Mouse (Mus musculus) G1E-ER4 (cell line): ENCODE measurements around the gene Calb2. TPM values are rescaled to one million over a fixed set of nuclear protein-coding genes. Genes with fewer than 3 reads are reported as not detected.

ENCODE experiments used
- GATA1 ChIP-seq: IDR thresholded peaks from one replicate; pipeline ENCODE4 v1.8.0; 2012; ENCODE audit warnings: low read length, inconsistent platforms
- polyA plus RNA-seq: library from polyadenylated mRNA; stranded (reverse); fragments of >175 nt; gene quantifications from 2 replicates; pipeline ENCODE4 v1.2.3, GENCODE M21; 2012

Calb2 gene
- polyA plus RNA-seq, 1 experiment = not detected

DNA sequence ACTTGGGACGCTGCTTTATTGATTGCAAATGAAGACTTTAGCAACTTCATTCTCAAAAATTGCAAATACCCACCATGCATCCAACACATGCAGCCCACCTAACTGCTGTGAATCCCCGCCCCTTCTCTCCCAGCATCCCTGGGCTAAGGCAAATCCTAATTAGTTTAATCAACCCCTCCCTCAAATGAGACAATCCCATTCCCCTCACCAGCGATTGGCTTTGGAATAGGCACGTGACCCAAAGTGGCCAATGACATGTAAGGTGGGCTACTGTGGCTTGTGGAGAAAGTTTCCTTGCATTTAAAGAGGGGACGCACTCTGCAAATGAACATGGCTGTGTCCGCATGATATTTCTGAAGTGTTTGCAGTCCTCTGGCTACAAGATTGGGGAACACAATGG, 15.1 kb downstream of the Calb2 start:
- TF ChIP-seq GATA1 = no peak

DNA sequence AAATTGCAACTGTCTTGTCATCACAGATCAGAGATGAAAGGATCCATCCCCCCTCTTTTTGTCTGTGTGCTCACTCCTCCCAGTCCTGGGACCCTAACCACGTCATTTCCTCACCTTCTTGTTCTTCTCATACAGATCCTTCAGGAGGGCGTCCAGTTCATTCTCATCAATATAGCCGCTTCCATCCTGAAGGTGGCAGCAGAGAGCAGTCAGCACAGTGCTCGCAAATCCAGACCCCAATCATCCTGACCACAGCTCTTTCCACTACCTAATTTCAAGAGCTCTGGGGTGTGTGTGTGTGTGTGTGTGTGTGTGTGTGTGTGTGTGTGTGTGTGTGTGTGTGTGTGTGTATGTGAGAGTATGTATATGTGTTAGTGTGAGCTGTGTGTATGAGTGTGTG, 22.5 kb downstream of the Calb2 start:
- TF ChIP-seq GATA1 = no peak

DNA sequence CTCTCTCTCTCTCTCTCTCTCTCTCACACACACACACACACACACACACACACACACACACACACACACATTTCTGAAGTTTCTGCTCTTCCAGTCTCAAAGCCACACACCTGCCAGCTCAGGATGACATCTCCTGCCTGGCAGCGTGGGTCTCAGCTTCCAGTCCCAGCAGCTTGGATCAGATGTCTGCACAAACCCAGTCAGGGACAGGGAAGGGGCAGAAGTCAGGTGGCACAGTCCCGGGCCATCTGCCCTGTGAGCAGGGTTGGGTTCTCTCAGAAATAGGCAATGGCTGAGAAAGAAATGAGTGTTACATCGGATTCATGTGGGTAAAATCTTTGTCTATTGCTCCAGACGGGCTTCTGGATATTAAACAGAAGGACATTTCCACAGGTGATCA, 27.2 kb downstream of the Calb2 start:
- TF ChIP-seq GATA1 = no peak

DNA sequence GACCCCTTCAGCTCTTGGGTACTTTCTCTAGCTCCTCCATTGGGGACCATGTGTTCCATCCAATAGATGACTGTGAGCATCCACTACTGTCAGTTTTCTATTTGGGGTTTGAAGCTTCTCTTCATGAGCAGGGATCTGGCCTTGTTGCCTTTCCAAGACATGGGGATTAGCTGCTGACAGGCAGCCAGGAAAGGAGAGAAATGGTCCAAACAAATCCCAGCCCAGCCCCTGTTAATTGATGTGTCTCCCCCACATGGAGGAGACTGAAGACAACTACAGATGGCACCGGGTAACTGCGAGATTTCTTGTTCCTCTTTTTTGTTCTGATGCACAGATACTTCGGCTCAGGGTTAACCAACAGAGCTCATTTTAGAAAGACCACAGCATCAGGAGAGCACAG, 27.9 kb downstream of the Calb2 start:
- TF ChIP-seq GATA1 = no peak

DNA sequence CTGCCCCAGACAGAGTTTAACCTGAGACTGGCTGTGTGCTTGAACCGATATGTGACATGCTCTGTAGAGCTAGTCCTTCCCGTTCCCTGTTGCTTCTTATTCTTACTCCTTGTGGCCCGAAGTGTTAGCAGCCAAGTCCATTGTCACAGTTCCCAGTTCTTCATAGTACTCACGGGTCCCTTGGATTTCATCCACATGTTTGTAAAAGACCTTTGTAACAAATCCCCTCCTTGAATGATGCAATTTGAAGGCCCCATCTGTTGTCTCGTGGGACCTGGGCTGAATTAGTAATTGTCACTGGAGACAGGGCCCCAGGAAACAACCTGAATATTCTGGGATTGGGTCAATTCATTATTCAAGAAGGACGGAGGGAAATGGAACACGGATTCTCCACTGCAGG, 32.5 kb downstream of the Calb2 start:
- TF ChIP-seq GATA1 = no peak

DNA sequence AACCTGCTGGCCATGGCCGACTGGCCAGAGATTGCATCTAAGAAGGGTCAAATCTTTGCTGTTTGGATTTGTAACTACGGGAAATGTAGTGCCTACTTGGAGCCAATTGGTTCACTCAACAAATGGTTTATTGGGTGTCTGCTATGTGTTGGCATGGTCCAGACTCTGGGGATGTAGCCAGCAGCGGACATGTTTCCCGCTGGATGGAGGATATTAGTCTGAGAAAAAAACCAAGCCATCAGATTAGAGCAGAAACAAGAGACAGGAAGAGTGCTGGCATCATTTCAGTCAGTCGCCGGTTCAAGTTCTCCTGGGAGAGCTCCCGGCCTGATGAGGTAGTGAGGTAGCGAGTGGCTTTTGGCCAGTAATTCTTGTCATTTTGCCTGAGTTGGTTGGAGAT, 33.8 kb downstream of the Calb2 start:
- TF ChIP-seq GATA1 = no peak

DNA sequence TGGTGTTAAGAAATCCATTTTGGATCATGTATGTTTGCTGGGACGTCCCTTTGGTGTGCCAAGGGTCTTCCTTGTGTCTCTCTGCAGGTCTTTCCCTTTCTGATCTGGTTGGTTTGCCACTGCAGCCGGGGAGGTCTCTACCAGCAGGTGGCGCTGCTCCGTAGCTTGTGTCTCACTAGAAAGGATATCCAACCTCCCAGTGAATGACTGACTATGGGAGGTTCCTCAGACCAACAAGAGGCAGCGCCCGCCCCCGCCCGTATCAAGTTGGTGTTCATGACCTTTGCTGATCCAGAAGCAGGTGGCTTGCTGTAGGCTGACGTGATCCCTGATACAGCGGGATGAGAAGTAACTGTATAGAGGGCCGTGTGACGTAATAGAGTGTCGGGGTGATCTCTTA, 37.5 kb downstream of the Calb2 start:
- no peak for TF ChIP-seq GATA1

DNA sequence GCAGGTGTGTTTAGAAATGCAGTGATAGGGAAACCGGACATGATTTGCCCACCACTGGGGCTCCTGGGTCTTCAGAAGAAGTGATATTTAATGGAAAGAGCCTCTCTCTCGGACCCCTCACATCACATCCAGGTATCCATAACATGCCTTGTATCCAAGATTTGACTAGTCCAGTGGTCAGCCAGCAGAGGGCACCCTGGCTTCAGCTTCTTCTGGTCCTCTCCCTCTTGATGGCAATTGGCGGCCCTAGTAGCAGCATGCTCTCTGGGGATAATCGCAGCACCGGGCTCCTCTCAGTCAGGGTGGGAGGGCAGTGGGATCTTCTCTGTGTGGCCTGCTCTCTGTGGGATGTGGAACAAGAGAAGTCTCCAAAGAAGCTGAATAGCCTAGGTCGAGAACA, 48.3 kb downstream of the Calb2 start:
- no peak for TF ChIP-seq GATA1

DNA sequence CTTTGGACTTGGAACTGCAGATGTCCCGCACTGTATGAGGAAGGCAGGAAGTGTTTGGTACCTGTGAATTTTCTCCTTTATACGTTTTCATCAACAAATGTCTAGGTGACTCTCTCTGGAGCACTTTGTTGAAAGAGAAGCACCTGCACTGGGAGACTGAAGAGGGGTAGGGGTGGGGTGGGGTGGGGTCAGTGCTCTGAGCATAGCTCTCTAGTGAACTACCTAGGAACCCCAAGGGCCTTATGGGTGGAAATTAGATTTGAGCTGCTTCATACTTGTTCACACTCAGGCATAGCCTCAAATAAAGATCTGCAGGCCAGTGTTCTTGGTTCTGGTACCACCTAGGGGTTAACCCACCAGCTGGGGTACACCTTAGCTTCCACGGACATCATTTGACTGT, 65.4 kb downstream of the Calb2 start, which contains the start of gene Gm17720:
Gene Gm17720, minus strand, starts transcription at position 101 of the 400 bp plus-strand sequence.
- TF ChIP-seq GATA1 = no peak

DNA sequence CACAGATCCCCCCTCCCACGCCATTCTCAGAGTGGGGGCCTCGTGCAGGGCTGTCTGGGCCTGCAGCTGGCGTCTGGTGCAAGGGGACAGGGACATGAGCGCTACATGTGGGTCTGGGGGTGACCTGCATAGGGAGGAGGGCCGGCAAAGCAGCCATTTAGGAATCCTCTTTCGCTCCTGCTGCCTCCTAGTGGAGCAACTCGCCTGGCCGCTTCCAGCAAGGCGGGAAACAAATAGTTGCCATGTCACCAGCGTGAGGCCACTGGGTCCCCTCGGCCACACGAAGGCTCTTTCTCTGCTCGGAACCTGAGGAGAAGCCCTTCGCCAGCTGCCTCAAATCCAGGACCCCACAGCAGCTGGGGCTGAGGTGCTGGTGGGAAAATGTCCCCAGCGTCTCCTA, 66.3 kb downstream of the Calb2 start:
- TF ChIP-seq GATA1 = no peak

DNA sequence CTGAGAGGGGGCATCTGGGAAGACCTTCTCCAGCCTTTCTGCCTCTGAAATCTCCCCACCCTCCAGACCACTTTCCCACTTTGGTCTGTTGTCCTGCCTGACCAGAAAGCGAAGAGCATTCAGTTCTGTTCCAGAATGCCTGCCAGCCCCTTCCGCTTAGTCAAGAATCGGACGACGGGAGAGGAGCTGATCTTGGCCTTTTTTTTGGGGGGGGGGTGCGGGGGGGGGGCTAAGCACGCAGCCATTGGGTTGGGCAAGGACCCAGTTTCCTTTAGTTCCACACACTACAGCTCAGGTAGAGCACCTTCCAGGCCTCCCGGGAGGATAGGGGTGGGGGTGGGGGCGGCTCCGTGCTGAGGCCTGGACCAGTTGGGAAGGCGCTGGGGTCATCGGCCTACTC, 67.1 kb downstream of the Calb2 start, which contains the start of gene Gm21964:
Gene Gm21964, plus strand, starts transcription at position 301 of the 400 bp plus-strand sequence.
- no peak for TF ChIP-seq GATA1

DNA sequence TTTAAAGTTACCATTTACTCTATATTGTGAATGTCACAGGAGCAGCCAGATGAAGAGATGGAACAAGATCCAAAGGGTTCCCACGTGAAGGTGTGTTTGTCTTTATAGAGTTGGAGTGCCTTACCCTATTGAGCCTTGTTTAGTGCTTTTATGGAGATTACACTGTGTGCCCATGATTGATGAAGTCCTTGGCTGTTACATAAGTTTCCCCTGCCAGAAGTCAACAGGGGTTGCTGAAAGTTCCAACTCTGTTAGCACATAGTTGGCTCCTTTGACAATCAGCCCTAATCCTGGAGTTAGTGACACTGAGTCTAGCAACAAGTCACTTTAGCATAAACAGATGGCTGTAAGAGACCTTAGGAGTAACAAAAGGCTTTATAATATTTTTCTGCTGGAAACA, 76.1 kb downstream of the Calb2 start:
- TF ChIP-seq GATA1 = no peak

Other genes with a start within 250 kb of the Calb2 start
- not detected in 2 replicates for gene Marveld3, start 206.0 kb downstream of the Calb2 start, polyA plus RNA-seq
- gene Tat, start 177.8 kb downstream of the Calb2 start, polyA plus RNA-seq = not detected in 2 replicates
- not detected in 2 replicates for gene Chst4, start 128.5 kb downstream of the Calb2 start, polyA plus RNA-seq
- not detected in 2 replicates for gene Zfp612, start 88.5 kb downstream of the Calb2 start, polyA plus RNA-seq
- not detected in 2 replicates for gene Gm21964, start 67.0 kb downstream of the Calb2 start, polyA plus RNA-seq
- not detected in 2 replicates for gene Gm17720, start 65.5 kb downstream of the Calb2 start, polyA plus RNA-seq
- 1.2 and 1.4 TPM in 2 replicates for gene Cmtr2, start 47.5 kb upstream of the Calb2 start, polyA plus RNA-seq
- gene Hydin, start 98.8 kb upstream of the Calb2 start, polyA plus RNA-seq = not detected in 2 replicates